Mouse (Mus musculus) small intestine, adult 2 months (tissue): ENCODE measurements around the gene Trmt13.

ENCODE experiments used
- CTCF ChIP-seq: fragments of 200-500 bp; IDR thresholded peaks from 2 replicates; pipeline ENCODE4 v1.5.1; 2012; ENCODE audit warnings: low read depth, mild to moderate bottlenecking, control low read depth, inconsistent platforms, low read length, moderate library complexity, mixed read lengths; ENCODE audit not compliant: insufficient replicate concordance, insufficient read length; ENCODE audit errors: extremely low read depth
- POLR2A ChIP-seq: fragments of 200-500 bp; IDR thresholded peaks from 2 replicates; pipeline ENCODE4 v1.6.1; 2012; ENCODE audit warnings: low read depth, mild to moderate bottlenecking, control low read depth, inconsistent platforms, low read length, moderate library complexity

DNA sequence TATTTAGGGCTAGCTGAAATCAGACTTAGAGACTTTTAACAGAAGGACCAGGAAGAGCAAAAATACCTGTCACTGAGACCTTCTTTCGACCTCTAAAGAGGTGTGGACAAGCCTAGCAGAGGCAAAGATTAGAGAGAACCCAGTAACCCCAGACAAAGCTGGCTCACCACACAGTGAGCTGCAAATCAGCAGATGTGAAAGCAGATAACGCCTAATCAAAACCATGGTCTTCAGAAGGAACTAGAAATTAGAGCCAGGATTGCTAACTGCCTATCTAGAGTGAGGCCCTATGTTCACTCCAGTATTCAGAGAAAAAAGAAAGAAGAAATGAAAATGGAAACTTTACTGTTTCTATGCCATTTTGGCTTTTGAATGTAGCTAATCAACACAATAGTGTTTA is 28.0 kb upstream of the Trmt13 start:
- TF ChIP-seq POLR2A (no peak), CTCF (no peak)
